Mouse (Mus musculus): ENCODE measurements around the gene Sass6.
A peak's percentile ranks its signal among the peaks of the same experiment; 100 is the strongest.
"Not testable (repeated sequence)": the region's sequence is repeated elsewhere in the genome, so short reads cannot be mapped to it uniquely, and the experiment has no call there.

The Sass6 gene

DNA sequence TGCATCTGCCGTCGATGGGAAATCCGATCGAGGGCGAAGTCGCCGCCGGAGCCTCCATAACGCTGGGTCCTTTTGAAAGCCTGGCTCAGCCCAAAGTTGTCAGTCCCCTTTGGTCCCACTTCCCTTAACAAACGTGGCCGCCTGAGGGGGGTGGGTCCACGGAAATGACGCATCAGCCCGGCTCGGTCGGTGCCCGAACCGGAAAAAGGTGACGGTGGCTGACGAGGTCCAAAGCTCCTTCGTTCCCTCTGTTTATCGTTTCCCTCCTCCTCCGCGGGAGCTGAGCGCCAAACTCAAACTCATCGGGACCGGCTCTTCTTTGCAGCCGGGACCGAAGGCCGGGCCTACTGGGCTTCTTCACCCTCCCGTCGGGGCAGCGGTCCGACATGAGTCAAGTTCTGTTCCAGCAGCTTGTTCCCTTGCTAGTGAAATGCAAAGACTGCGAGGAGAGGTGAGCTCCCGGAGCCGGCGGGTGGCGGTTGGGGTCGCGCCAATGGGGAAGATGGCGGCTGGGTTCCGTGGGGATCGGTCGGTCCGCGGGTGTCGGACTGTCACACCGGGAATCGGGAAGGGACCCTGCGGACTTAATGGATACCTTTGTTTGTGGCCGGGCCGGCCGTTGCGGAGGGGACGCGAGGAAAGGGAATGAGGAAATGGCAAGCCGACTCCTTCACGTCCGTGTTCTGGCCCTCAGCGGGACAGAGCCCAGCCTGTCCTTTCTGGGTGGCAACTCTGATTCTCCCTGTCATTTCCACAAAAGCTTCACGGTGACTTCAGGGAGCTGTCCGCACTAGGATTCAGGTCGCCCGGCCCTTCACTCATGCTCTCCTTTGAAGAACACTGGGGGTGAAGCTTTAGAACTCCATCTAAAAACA lies at the start of gene Sass6:
Sass6 (plus strand) TSS at position 255 of the 875 bp plus-strand sequence.
- peak; percentile 100 for DNase-seq (ENCODE audit: low spot score)

DNA sequence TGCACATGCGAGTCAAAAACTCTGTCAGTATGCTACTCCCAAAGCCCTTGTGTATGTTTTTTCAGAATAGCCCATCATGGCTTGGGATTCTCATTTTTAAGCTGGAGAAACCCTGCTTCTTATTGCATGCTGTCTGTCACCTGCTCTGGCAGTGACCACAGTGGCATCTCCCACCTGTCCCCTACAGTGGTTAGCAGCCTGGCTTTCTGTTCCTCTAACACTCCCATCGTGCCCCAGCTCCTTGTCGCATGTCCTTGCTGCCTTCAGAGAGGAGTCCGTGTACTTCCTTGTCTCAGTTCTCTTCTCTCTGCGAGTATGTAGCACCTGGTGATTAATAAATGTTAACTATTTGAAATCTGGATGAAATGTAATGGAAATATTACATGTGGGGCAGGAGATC lies 47.4 kb upstream of the Sass6 start:
- no peak for DNase-seq (ENCODE audit: low spot score)

- DNase-seq (ENCODE audit: low spot score), result no peak
These were observed 43.4 kb upstream of the Sass6 start for GRCm38 (mm10) chr3:116551362-116551761.

- DNase-seq (ENCODE audit: low spot score), result not testable (repeated sequence)
These were observed 33.5 kb upstream of the Sass6 start for GRCm38 (mm10) chr3:116561315-116561714.

GRCm38 (mm10) chr3:116562408-116563094 lies 32.2 kb upstream of the Sass6 start, which contains the start of gene Lrrc39:
Lrrc39 (plus strand) TSS chr3:116562973.
- no peak for DNase-seq (ENCODE audit: low spot score)

- DNase-seq (ENCODE audit: low spot score), result no peak
These were observed 31.7 kb upstream of the Sass6 start for GRCm38 (mm10) chr3:116563095-116563492.

DNA sequence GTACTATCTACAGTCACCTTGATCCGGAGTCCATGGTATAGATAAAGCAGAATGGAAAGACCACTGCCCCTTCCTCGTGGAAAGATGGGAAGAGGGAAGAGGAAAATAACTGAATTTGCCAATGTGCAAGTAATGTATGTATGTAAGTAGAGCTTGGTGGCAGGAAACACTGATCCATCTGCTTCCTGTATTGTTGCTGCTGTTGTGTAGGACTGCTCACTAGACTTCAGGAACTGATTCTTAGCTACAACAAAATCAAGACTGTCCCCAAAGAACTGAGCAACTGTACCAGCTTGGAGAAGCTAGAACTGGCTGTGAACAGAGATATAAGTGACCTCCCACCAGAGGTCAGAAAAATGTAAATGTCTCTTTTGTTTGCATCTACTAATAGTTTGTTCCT lies 24.2 kb upstream of the Sass6 start:
- DNase-seq (ENCODE audit: low spot score), result no peak

- DNase-seq (ENCODE audit: low spot score), result no peak
These were observed 17.5 kb upstream of the Sass6 start for GRCm38 (mm10) chr3:116577286-116577685.

DNA sequence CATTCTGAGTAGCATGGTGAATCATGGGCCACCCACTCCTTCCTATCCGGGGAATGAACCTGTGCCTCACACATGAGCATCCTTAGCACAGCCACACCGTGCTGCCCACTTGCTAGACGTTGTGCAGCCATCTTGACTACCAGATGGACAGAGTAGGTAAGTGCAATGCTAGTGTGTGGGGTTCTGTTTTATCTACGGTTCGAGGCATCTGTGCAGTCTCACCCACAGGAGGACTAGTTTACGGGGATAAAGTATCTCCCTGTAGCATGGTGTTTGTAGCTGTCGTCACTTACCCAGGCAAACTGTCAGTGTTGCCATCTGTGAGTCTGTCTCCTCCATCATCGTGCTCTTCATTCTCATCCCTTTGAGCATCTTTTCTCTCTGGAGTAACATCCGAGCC lies 12.6 kb upstream of the Sass6 start:
- DNase-seq (ENCODE audit: low spot score), result no peak

- DNase-seq (ENCODE audit: low spot score), result no peak
These were observed 580 bp upstream of the Sass6 start for GRCm38 (mm10) chr3:116594076-116594727.

GRCm38 (mm10) chr3:116595603-116595991 lies 815 bp downstream of the Sass6 start:
- no peak for DNase-seq (ENCODE audit: low spot score)

DNA sequence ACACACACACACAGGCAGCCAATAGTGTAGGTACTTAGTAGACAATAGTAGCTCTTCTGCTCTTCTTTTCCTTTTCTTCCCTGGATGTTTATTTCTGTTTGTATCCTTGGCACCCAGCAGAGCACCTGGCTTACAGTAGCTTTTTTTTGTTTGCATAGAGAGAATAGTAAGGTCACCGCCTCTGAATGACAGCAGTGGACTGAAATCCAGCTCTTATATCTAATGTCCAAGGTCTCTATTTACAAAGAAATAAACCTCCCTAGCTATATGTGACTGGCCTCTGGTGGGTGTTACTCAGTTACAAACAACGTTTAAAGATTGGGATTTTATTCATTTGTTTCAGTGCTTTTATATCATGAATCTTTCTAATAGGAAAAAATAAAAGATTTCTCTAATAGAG lies 4.9 kb downstream of the Sass6 start:
- no peak for DNase-seq (ENCODE audit: low spot score)

GRCm38 (mm10) chr3:116601005-116601404 lies 6.2 kb downstream of the Sass6 start:
- no peak for DNase-seq (ENCODE audit: low spot score)

GRCm38 (mm10) chr3:116601781-116602180 lies 7.0 kb downstream of the Sass6 start:
- DNase-seq (ENCODE audit: low spot score), result no peak

- no peak for DNase-seq (ENCODE audit: low spot score)
These were observed 9.8 kb downstream of the Sass6 start for GRCm38 (mm10) chr3:116604570-116604969.

DNA sequence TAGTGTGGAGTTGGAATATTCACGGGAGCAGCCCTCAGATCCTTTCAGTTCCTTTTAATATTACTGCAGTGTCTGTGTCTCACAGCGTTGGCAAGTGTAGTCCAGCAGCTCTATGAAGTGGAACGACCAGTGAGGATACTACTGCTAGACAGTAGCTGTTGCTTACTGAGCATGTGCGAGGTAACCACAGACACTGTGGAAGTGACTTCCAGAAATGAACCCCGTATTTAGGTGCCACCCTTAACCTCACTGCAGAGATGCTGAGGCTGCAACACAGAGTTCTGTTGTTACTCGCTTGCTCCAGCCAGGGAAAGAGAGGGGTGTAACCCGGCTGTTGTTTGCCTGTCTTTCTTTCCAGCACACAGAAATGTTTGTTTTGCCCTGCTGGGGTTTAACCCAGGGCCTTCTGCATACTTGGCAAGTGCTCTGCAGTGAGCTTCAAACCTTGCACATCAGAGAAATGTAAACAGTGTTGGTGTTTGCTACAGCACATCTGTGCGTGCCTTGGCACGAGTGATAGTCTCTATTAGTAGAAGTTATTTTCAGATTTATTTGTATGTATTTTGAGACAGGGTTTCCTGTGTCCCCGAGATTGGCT lies 19.6 kb downstream of the Sass6 start, which contains the start of gene Trmt13:
Trmt13 (minus strand) TSS at position 293 of the 598 bp plus-strand sequence.
- no peak for DNase-seq (ENCODE audit: low spot score)

GRCm38 (mm10) chr3:116615318-116616068 lies 20.7 kb downstream of the Sass6 start:
- DNase-seq (ENCODE audit: low spot score), result no peak

- DNase-seq (ENCODE audit: low spot score), result no peak
These were observed 24.1 kb downstream of the Sass6 start for GRCm38 (mm10) chr3:116618855-116619254.

GRCm38 (mm10) chr3:116620636-116621370 lies 26.0 kb downstream of the Sass6 start:
- DNase-seq (ENCODE audit: low spot score), result no peak

GRCm38 (mm10) chr3:116622641-116623040 lies 27.9 kb downstream of the Sass6 start:
- no peak for DNase-seq (ENCODE audit: low spot score)

DNA sequence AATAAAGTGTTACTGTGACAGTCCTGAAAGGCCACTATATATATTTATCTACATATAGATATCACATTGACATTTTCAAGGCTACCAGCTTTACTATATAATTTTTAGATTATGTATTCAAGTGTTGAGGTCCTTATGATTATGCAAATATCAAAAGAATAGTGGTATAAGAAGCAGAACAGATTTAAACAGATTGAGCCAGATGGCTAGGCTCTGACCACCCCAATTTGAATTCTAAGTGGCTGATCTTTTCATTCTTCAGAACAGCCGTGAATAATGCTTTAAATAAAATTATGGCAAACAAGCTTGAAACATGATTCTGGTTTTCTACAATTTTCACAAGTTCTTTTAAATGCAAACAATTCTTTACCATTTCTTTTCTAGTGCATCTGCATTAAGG lies 36.7 kb downstream of the Sass6 start:
- DNase-seq (ENCODE audit: low spot score), result no peak
